Mouse (Mus musculus) erythroid progenitor cell, adult 5-6 weeks (primary cell): ENCODE data around the gene Drosha. TPM values are rescaled to one million over a fixed set of nuclear protein-coding genes. Genes with fewer than 3 reads are reported as not detected.
A peak's percentile ranks its signal among the peaks of the same experiment; 100 is the strongest.
"Not testable (repeated sequence)": the region's sequence is repeated elsewhere in the genome, so short reads cannot be mapped to it uniquely, and the experiment has no call there.

Source experiments
- ATAC-seq: replicated peaks from 2 replicates; pipeline ENCODE4 v1.8.0; 2016; ENCODE audit warnings: moderate number of reproducible peaks, mild to moderate bottlenecking, moderate TSS enrichment, inconsistent platforms; ENCODE audit not compliant: poor library complexity, low FRiP score, severe bottlenecking
- total RNA-seq, 2 experiments: library from RNA; stranded (forward) in 1 of 2; stranded (reverse) in 1 of 2; fragments of 150-400 nt in 1 of 2; fragments of 186-747, 209-891 nt in 1 of 2; gene quantifications; 2 replicates each; pipeline versions ENCODE4 v1.2.3 to v1.2.4; 2015 to 2017; ENCODE audit warnings: low replicate concordance in 2 of 2

Drosha gene
- total RNA-seq (2015; ENCODE audit: low replicate concordance), result 22.7 and 33.5 TPM in 2 replicates
- total RNA-seq (2017; ENCODE audit: low replicate concordance), result 22.1 and 37.8 TPM in 2 replicates

- ATAC-seq, result peak; percentile 96
These were observed at the start of gene Drosha, which contains the start of gene 6030458C11Rik for GRCm38 (mm10) chr15:12824197-12824952. Gene Drosha, plus strand, starts transcription at chr15:12824815. Gene 6030458C11Rik, minus strand, starts transcription at chr15:12824649.

GRCm38 (mm10) chr15:12781296-12781695 lies 43.3 kb upstream of the Drosha start:
- ATAC-seq, result no peak

GRCm38 (mm10) chr15:12781729-12782326 lies 42.8 kb upstream of the Drosha start:
- no peak for ATAC-seq

GRCm38 (mm10) chr15:12788536-12788935 lies 36.1 kb upstream of the Drosha start:
- no peak for ATAC-seq

- no peak for ATAC-seq
These were observed 35.2 kb upstream of the Drosha start for GRCm38 (mm10) chr15:12789406-12789867.

GRCm38 (mm10) chr15:12794311-12794710 lies 30.3 kb upstream of the Drosha start:
- ATAC-seq, result no peak

GRCm38 (mm10) chr15:12795457-12795894 lies 29.1 kb upstream of the Drosha start:
- no peak for ATAC-seq

GRCm38 (mm10) chr15:12795909-12796470 lies 28.6 kb upstream of the Drosha start:
- ATAC-seq, result no peak

GRCm38 (mm10) chr15:12798043-12798442 lies 26.6 kb upstream of the Drosha start:
- no peak for ATAC-seq

- no peak for ATAC-seq
These were observed 24.0 kb upstream of the Drosha start for GRCm38 (mm10) chr15:12800405-12801141.

GRCm38 (mm10) chr15:12801142-12801506 lies 23.5 kb upstream of the Drosha start:
- ATAC-seq, result not testable (repeated sequence)

- ATAC-seq, result no peak
These were observed 19.5 kb upstream of the Drosha start for GRCm38 (mm10) chr15:12805071-12805470.

GRCm38 (mm10) chr15:12807088-12807487 lies 17.5 kb upstream of the Drosha start:
- ATAC-seq, result no peak

GRCm38 (mm10) chr15:12809305-12809704 lies 15.3 kb upstream of the Drosha start:
- no peak for ATAC-seq

GRCm38 (mm10) chr15:12812646-12813045 lies 12.0 kb upstream of the Drosha start:
- no peak for ATAC-seq

GRCm38 (mm10) chr15:12817592-12817991 lies 7.0 kb upstream of the Drosha start:
- ATAC-seq, result no peak

GRCm38 (mm10) chr15:12822416-12823395 lies 1.9 kb upstream of the Drosha start:
- no peak for ATAC-seq

- no peak for ATAC-seq
These were observed 1.0 kb upstream of the Drosha start for GRCm38 (mm10) chr15:12823455-12824119.
